Mouse (Mus musculus): ENCODE measurements around the gene Fank1.

The Fank1 gene

GRCm38 (mm10) chr7:133908966-133909365 is 132.3 kb downstream of the Fank1 start:
- no peak for DNase-seq

- no peak for DNase-seq
Measured at GRCm38 (mm10) chr7:133909833-133910375, 133.2 kb downstream of the Fank1 start.

GRCm38 (mm10) chr7:133911881-133912280 is 135.2 kb downstream of the Fank1 start:
- DNase-seq, result no peak

- no peak for DNase-seq
Measured at GRCm38 (mm10) chr7:133916230-133916629, 139.6 kb downstream of the Fank1 start.

- no peak for DNase-seq
Measured at GRCm38 (mm10) chr7:133919306-133919705, 142.6 kb downstream of the Fank1 start.

- no peak for DNase-seq
Measured at GRCm38 (mm10) chr7:133919918-133920317, 143.3 kb downstream of the Fank1 start.

GRCm38 (mm10) chr7:133920724-133921123 is 144.1 kb downstream of the Fank1 start:
- DNase-seq, result no peak

GRCm38 (mm10) chr7:133921291-133921690 is 144.6 kb downstream of the Fank1 start:
- DNase-seq, result no peak

GRCm38 (mm10) chr7:133923994-133924393 is 147.3 kb downstream of the Fank1 start:
- no peak for DNase-seq

GRCm38 (mm10) chr7:133925771-133926170 is 149.1 kb downstream of the Fank1 start:
- DNase-seq, result no peak

GRCm38 (mm10) chr7:133928981-133929380 is 152.3 kb downstream of the Fank1 start:
- DNase-seq, result no peak
